In the genomic region with DNA sequence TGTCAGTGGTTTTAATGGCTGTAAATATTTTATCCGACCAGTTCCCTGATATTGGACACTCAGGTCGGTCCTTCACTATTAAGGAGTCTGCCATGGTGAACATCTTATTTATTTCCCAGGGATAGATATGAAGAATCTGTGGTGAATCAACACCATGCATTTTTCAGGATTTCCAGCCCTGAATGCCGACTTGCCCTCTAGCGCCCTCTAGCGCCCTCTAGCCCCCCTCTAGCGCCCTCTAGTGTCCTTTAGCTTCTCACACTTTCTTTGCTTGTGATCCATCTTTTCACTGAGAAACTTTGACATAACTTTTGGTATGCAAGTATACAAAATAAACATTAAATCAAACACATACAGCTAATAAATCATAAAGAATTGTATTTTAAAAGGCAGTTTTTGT, we compare ENCODE assay signal across 8 mouse cellular contexts. TPM values are rescaled to one million over a fixed set of nuclear protein-coding genes. Genes with fewer than 3 reads are reported as not detected.
DNase-seq lines count a peak whose midpoint lies in the region; ATAC-seq lines count a peak whose summit lies in the region.

No protein-coding gene starts in this region.

- H3K4me2 ChIP-seq in intestine, embryonic 14.5 days (ENCODE audit: low read length): no peak overlapping the region
- H3K4me2 ChIP-seq in intestine, embryonic 16.5 days (ENCODE audit: low read depth, low read length): no peak overlapping the region

- peaks cover 51% of the 10 kb centered on the region for H3K36me3 ChIP-seq in intestine, embryonic 14.5 days (ENCODE audit: control insufficient read depth, insufficient read depth, low read length)
- H3K36me3 ChIP-seq in intestine, embryonic 16.5 days (ENCODE audit: control insufficient read depth, insufficient read depth, low read length): no peaks in the 10 kb centered on the region

- 11% methylated on average over 6 of the region's 6 CpGs for WGBS in intestine, embryonic 14.5 days
- WGBS in intestine, embryonic 16.5 days: 13% methylated on average over 6 of the region's 6 CpGs

- H3K9me3 ChIP-seq in intestine, embryonic 14.5 days (ENCODE audit: control insufficient read depth, low read length): no peaks in the 10 kb centered on the region
- H3K9me3 ChIP-seq in intestine, embryonic 16.5 days (ENCODE audit: control insufficient read depth, low read length): no peaks in the 10 kb centered on the region

- no peaks in the 10 kb centered on the region for H3K4me1 ChIP-seq in intestine, embryonic 14.5 days (replicated peaks; ENCODE audit: control insufficient read depth, insufficient read depth, low read length)
- no peaks in the 10 kb centered on the region for H3K4me1 ChIP-seq in intestine, embryonic 16.5 days (ENCODE audit: control insufficient read depth, insufficient read depth, low read length)

- no peaks in the 10 kb centered on the region for H3K27me3 ChIP-seq in intestine, embryonic 14.5 days (replicated peaks; ENCODE audit: control insufficient read depth, insufficient read depth, low read length)
- no peaks in the 10 kb centered on the region for H3K27me3 ChIP-seq in intestine, embryonic 16.5 days (replicated peaks; ENCODE audit: control insufficient read depth, insufficient read depth, low read length)

- no peak overlapping the region for H3K27ac ChIP-seq in intestine, embryonic 14.5 days (ENCODE audit: low read depth)
- no peak overlapping the region for H3K27ac ChIP-seq in intestine, embryonic 16.5 days (ENCODE audit: low read length)

- H3K4me3 ChIP-seq in intestine, embryonic 14.5 days (ENCODE audit: low read depth, low read length): no peak overlapping the region
- H3K4me3 ChIP-seq in intestine, embryonic 16.5 days (ENCODE audit: low read length): no peak overlapping the region

- peak; percentile 87 for DNase-seq in intestine, embryonic 14.5 days (ENCODE audit: low spot score)
- DNase-seq in CD8-positive naive resting alpha-beta T cell, adult 2 months (ENCODE audit: low read depth in 2 of 2, low spot score in 2 of 2): peak; percentile 41 to 48
- peak; percentile 74 for DNase-seq in ZHBTc4 (ENCODE audit: low read depth, low spot score)
- DNase-seq in cerebellum, postnatal 4 days (ENCODE audit: low spot score in 2 of 2): peak; percentile 47 to 75
- peak; percentile 55 for DNase-seq in layer of hippocampus, adult 9-10 months (ENCODE audit: low spot score)
- DNase-seq in naive thymus-derived CD4-positive, alpha-beta T cell, adult 2 months (ENCODE audit: low read depth): peak; percentile 76

- H3K9ac ChIP-seq in intestine, embryonic 14.5 days (ENCODE audit: low read length): no peak overlapping the region
- H3K9ac ChIP-seq in intestine, embryonic 16.5 days (ENCODE audit: low read depth, low read length): no peak overlapping the region

- ATAC-seq in intestine, embryonic 14.5 days (replicated peaks; ENCODE audit: low FRiP score, low TSS enrichment, low read depth): no peak
- ATAC-seq in intestine, embryonic 16.5 days: no peak
- ATAC-seq in megakaryocyte, adult 5-6 weeks (ENCODE audit: poor library complexity, severe bottlenecking): no peak; the same call in 1 of the 2 replicates

RNA-seq across cellular contexts. Expression of gene Hmcn2, which starts 22.8 kb away (rescaled TPM):
- polyA plus RNA-seq in intestine, embryonic 14.5 days (2014; fragmentation: Nextera tagmentation; extraction: Ambion mirVana): 10.0 and 10.3 TPM in 2 replicates
- 4.1 and 4.7 TPM in 2 replicates for polyA plus RNA-seq in intestine, embryonic 16.5 days (2015; fragmentation: Nextera tagmentation; extraction: Ambion mirVana)
- 0.02 TPM in 1 of 2 replicates, not detected in the other for total RNA-seq in megakaryocyte, adult 5-6 weeks (2015)
- 0.26 TPM in 1 of 2 replicates, not detected in the other for total RNA-seq in megakaryocyte, adult 5-6 weeks (2017)

RNA-seq across cellular contexts. Expression of gene Ncs1, which starts 45.8 kb away (rescaled TPM):
- 35.3 and 39.1 TPM in 2 replicates for polyA plus RNA-seq in intestine, embryonic 14.5 days (2014; fragmentation: Nextera tagmentation; extraction: Ambion mirVana)
- 18.3 and 18.7 TPM in 2 replicates for polyA plus RNA-seq in intestine, embryonic 16.5 days (2015; fragmentation: Nextera tagmentation; extraction: Ambion mirVana)
- total RNA-seq in megakaryocyte, adult 5-6 weeks (2015): 0.14 TPM in 1 of 2 replicates, not detected in the other
- total RNA-seq in megakaryocyte, adult 5-6 weeks (2017): 0.15 and 0.37 TPM in 2 replicates
